Mouse (Mus musculus): ENCODE measurements around the gene Ttc9.

The Ttc9 gene

GRCm38 (mm10) chr12:81630915-81631660 lies at the start of gene Ttc9:
TSS of gene Ttc9 (plus strand) at chr12:81631249.
- DNase-seq (ENCODE audit: low spot score) = no peak

DNA sequence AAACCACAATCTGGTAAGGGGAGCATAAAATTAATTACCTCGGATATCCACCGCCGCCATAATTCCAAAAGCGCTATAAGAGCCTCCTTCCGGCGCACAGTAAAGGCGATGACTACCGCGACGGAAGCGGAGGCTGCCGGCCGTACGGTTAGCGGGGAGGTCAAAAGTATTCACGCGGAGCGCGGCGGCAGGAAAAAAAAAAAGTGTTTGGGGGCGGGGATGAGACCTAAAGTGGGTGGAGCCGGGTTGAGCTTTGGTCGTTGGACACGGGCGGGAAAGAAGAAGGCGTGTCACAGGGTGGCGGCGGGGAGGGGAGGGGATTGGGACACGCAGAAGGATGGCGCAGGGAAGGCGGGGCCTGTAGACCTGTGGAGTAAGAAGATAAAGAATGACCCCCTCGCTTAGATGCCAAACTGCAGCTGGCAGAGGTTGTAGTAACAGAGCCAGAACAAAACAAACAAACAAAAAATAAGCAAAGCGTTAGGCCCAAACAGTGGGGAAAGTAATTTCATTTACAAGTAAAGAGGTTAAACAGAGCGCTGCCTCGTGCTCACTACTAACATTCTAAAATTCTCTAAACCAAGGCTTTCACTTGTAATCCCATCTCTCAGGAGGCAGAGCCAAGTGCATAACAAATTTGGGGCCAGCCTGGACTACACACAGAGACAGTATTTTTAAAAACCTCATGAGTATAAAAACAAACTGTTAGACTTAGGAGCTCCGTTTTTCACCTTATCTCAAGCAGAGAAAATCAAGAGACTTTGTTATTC lies 36.0 kb upstream of the Ttc9 start, which contains the start of gene Med6:
TSS of gene Med6 (minus strand) at position 107 of the 770 bp plus-strand sequence.
- DNase-seq (ENCODE audit: low spot score) = peak; percentile 72

GRCm38 (mm10) chr12:81596547-81597262 lies 34.3 kb upstream of the Ttc9 start:
- DNase-seq (ENCODE audit: low spot score) = no peak

DNA sequence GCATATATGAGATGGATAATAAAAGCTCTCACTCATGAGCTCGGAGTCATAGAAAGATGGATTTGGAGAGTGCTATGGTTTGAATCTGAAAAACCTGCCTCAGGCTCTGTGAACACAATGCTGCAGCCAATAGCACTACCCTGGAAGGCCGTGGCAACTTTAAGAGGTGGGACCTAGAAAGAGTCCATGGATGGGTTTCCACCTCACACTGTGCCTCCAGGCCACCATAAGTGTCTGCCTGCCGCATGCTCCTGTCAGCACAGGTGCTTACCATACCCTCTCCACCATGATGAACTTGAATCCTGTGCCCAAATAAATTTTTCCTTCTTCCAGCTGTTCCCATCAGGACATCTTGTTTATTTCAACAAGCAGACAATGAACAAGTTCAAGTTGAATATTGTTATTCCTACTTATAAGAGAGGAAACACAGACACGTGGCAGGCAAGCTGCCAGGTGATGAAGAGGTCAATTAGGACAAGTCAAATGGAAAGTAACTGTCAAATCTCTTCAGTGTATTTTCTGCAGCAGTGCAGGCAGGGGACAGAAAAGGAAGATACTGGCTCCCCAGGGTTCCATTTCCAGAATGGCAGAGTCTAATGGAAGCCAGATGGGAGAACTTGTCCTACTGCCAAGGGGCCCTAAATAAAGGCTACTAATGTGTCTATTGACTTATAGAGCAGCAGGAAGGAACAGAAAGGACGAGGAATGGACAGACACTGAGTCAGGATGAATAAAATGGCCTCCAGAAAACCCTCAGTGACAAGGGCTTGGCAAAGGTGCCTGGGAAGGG lies 25.9 kb upstream of the Ttc9 start:
- DNase-seq (ENCODE audit: low spot score) = no peak

GRCm38 (mm10) chr12:81609445-81609844 lies 21.6 kb upstream of the Ttc9 start:
- no peak for DNase-seq (ENCODE audit: low spot score)

GRCm38 (mm10) chr12:81615807-81616206 lies 15.2 kb upstream of the Ttc9 start:
- DNase-seq (ENCODE audit: low spot score) = no peak

- no peak for DNase-seq (ENCODE audit: low spot score)
Measured at GRCm38 (mm10) chr12:81616980-81617379, 14.1 kb upstream of the Ttc9 start.

- peak; percentile 31 for DNase-seq (ENCODE audit: low spot score)
Measured at GRCm38 (mm10) chr12:81619302-81619701, 11.7 kb upstream of the Ttc9 start.

GRCm38 (mm10) chr12:81623377-81623776 lies 7.7 kb upstream of the Ttc9 start:
- no peak for DNase-seq (ENCODE audit: low spot score)

DNA sequence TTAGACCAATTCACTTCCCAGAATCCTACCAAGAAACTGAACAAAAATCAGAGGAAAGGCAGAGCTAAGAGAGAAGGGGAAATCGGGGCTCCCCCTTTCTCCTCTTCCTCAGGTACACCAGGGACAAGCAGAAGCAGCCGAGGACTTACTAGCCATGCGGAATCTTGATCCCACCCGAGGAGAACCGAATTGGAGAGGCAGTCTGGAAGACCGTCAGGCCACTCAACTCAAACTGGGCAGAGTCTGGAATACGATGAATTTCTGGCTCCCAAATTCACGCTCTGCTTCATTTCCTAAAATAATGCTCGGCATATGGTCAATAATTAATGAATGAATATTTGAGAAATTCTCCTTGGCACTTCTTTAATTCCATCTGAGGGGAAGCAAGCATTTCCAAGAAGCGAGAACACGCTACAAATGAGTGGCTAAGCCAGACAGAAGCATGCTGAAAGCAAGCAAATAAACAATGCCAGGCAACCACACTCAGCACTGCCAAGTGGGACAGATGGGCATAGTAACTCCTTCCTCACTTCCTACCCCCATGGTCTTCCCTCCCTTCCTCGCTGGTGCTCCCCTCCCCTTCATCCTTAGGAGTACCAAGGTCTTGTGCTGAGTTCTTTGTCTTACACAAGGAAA lies 4.7 kb upstream of the Ttc9 start:
- DNase-seq (ENCODE audit: low spot score) = no peak

GRCm38 (mm10) chr12:81627426-81627825 lies 3.6 kb upstream of the Ttc9 start:
- no peak for DNase-seq (ENCODE audit: low spot score)

GRCm38 (mm10) chr12:81628091-81628490 lies 3.0 kb upstream of the Ttc9 start:
- DNase-seq (ENCODE audit: low spot score) = no peak

DNA sequence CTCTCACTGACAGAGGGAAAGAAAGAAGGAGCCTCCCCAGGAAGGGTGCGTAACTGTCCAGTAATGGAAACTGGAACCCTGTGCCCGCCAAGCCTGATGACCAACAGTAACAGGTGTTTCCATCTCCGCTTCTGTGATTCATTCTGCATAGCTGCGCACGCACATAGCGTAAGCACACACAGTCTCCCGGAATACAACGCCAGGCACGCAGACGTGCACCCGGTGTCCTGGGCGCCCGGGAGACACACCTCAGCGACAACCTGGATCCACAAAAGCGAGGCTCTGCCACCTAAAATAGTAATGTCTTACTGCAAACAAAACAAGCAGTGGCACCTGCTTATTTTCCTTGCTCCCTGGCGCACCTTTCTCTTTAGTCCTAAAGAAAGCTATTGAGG lies 532 bp upstream of the Ttc9 start:
- DNase-seq (ENCODE audit: low spot score) = no peak

GRCm38 (mm10) chr12:81631661-81632401 lies 782 bp downstream of the Ttc9 start:
- no peak for DNase-seq (ENCODE audit: low spot score)

- no peak for DNase-seq (ENCODE audit: low spot score)
Measured at GRCm38 (mm10) chr12:81633246-81633645, 2.2 kb downstream of the Ttc9 start.

GRCm38 (mm10) chr12:81640656-81641055 lies 9.6 kb downstream of the Ttc9 start:
- DNase-seq (ENCODE audit: low spot score) = no peak

GRCm38 (mm10) chr12:81642361-81643082 lies 11.5 kb downstream of the Ttc9 start:
- DNase-seq (ENCODE audit: low spot score) = no peak

GRCm38 (mm10) chr12:81646811-81647210 lies 15.8 kb downstream of the Ttc9 start:
- no peak for DNase-seq (ENCODE audit: low spot score)

DNA sequence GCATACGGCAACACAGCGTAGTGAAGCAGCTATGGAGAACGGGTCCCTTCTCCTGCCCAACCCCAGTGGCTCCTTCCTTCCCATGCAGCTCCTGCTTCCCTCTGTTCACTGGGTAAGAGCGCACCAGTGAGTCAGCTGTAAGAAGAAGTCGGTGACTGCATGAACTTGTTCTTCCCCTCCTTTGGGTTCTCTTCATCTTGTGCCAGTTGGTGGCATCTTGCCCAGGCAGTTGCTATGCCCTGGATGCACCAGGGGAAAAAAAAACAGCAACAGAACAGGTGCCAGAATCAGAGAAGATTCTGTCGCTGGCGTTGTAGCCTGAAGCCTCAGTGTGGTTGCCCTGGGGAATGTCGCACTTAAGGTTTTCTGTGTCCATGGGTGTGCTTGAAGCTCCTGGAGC lies 22.3 kb downstream of the Ttc9 start:
- no peak for DNase-seq (ENCODE audit: low spot score)

GRCm38 (mm10) chr12:81657321-81657720 lies 26.3 kb downstream of the Ttc9 start:
- no peak for DNase-seq (ENCODE audit: low spot score)

Data from urinary bladder, postnatal 10 days (tissue).